Mouse (Mus musculus) testis, adult 2 months (tissue): ENCODE results near the gene Fermt1. TPM values are rescaled to one million over a fixed set of nuclear protein-coding genes. Genes with fewer than 3 reads are reported as not detected.

Source experiments
- H3K27ac ChIP-seq: fragments of 200-500 bp; 2 replicates; pipeline ENCODE4 v1.5.1; 2012; ENCODE audit warnings: low read depth, low read length; ENCODE audit not compliant: control insufficient read depth, insufficient read depth
- H3K27me3 ChIP-seq: fragments of 200-500 bp; 2 replicates; pipeline ENCODE4 v1.6.1; 2012; ENCODE audit warnings: mild to moderate bottlenecking, low read length, moderate library complexity; ENCODE audit not compliant: control insufficient read depth, insufficient read depth
- H3K36me3 ChIP-seq: fragments of 200-500 bp; 2 replicates; pipeline ENCODE4 v1.6.1; 2012; ENCODE audit warnings: mild to moderate bottlenecking, low read length; ENCODE audit not compliant: control insufficient read depth, insufficient read depth
- H3K4me1 ChIP-seq: fragments of 200-500 bp; 2 replicates; pipeline ENCODE4 v1.6.1; 2012; ENCODE audit warnings: low read length; ENCODE audit not compliant: control insufficient read depth, insufficient read depth
- H3K4me3 ChIP-seq: fragments of 200-500 bp; 2 replicates; pipeline ENCODE4 v1.5.1; 2012; ENCODE audit warnings: low read depth, mild to moderate bottlenecking, low read length, moderate library complexity, mixed read lengths; ENCODE audit not compliant: control insufficient read depth
- CTCF ChIP-seq: fragments of 200-500 bp; IDR thresholded peaks from 2 replicates; pipeline ENCODE4 v1.5.1; 2012; ENCODE audit warnings: low read depth, mild to moderate bottlenecking, inconsistent platforms, low read length, moderate library complexity; ENCODE audit not compliant: control insufficient read depth, insufficient read depth, insufficient replicate concordance
- POLR2A ChIP-seq: fragments of 200-500 bp; IDR thresholded peaks from 2 replicates; pipeline ENCODE4 v1.6.1; 2012; ENCODE audit warnings: low read depth, mild to moderate bottlenecking, inconsistent platforms, low read length, moderate library complexity; ENCODE audit not compliant: control insufficient read depth
- polyA plus RNA-seq: library from polyadenylated mRNA; depleted of rRNA; stranded (reverse); fragments of >200 nt; gene quantifications from 2 replicates; pipeline ENCODE4 v1.2.3, GENCODE M21; 2012

Fermt1 gene
- polyA plus RNA-seq, 1 experiment: not detected

GRCm38 (mm10) chr2:132952197-132952596 lies 6.5 kb upstream of the Fermt1 start:
- TF ChIP-seq POLR2A (no peak), CTCF (peak; percentile 41; the same call in 1 of the 2 replicates)
- no peaks in the 10 kb centered on the region for H3K4me1 ChIP-seq
- no peak overlapping the region for H3K4me3 ChIP-seq
- no peaks in the 10 kb centered on the region for H3K36me3 ChIP-seq
- no peak overlapping the region for H3K27ac ChIP-seq
- H3K27me3 ChIP-seq: no peaks in the 10 kb centered on the region

GRCm38 (mm10) chr2:132948174-132948573 lies 2.5 kb upstream of the Fermt1 start:
- Histone ChIP-seq H3K4me3 (no peak overlapping the region), H3K27ac (no peak overlapping the region), H3K27me3 (no peaks in the 10 kb centered on the region; the same call in 1 of the 2 replicates), H3K4me1 (peaks cover 5% of the 10 kb centered on the region; the same call in 1 of the 2 replicates), H3K36me3 (no peaks in the 10 kb centered on the region)
- TF ChIP-seq CTCF (no peak), POLR2A (no peak)

GRCm38 (mm10) chr2:132946976-132947375 lies 1.3 kb upstream of the Fermt1 start:
- no peaks in the 10 kb centered on the region; the same call in 1 of the 2 replicates for H3K27me3 ChIP-seq

GRCm38 (mm10) chr2:132944711-132945325 lies 888 bp downstream of the Fermt1 start:
- Histone ChIP-seq H3K4me3 (peak overlapping the region; percentile 19), H3K36me3 (no peaks in the 10 kb centered on the region), H3K27me3 (no peaks in the 10 kb centered on the region; the same call in 1 of the 2 replicates), H3K4me1 (peaks cover 5% of the 10 kb centered on the region; the same call in 1 of the 2 replicates), H3K27ac (no peak overlapping the region)
- no peak for TF ChIP-seq POLR2A
- TF ChIP-seq CTCF: no peak

More at GRCm38 (mm10) chr2:132946976-132947375, 1.3 kb upstream of the Fermt1 start:
- Histone ChIP-seq H3K4me1 (peaks cover 5% of the 10 kb centered on the region; the same call in 1 of the 2 replicates), H3K36me3 (no peaks in the 10 kb centered on the region), H3K4me3 (no peak overlapping the region), H3K27ac (no peak overlapping the region)
- TF ChIP-seq POLR2A (no peak), CTCF (no peak)

- H3K27me3 ChIP-seq: no peaks in the 10 kb centered on the region; the same call in 1 of the 2 replicates
- TF ChIP-seq POLR2A: no peak
- TF ChIP-seq CTCF: no peak
- H3K4me1 ChIP-seq: peaks cover 5% of the 10 kb centered on the region; the same call in 1 of the 2 replicates
- H3K4me3 ChIP-seq: no peak overlapping the region
- H3K36me3 ChIP-seq: no peaks in the 10 kb centered on the region
- no peak overlapping the region for H3K27ac ChIP-seq
Measured at GRCm38 (mm10) chr2:132943997-132944396, 1.7 kb downstream of the Fermt1 start.

GRCm38 (mm10) chr2:132943596-132943995 lies 2.1 kb downstream of the Fermt1 start:
- no peak overlapping the region for H3K27ac ChIP-seq
- no peak for TF ChIP-seq CTCF
- no peak for TF ChIP-seq POLR2A
- no peaks in the 10 kb centered on the region; the same call in 1 of the 2 replicates for H3K27me3 ChIP-seq
- peaks cover 5% of the 10 kb centered on the region; the same call in 1 of the 2 replicates for H3K4me1 ChIP-seq
- H3K36me3 ChIP-seq: no peaks in the 10 kb centered on the region
- H3K4me3 ChIP-seq: no peak overlapping the region

- no peak overlapping the region for H3K4me3 ChIP-seq
- TF ChIP-seq CTCF (no peak), POLR2A (no peak)
- H3K27ac ChIP-seq: no peak overlapping the region
- H3K27me3 ChIP-seq: no peaks in the 10 kb centered on the region; the same call in 1 of the 2 replicates
- no peaks in the 10 kb centered on the region for H3K36me3 ChIP-seq
- no peaks in the 10 kb centered on the region; the same call in 1 of the 2 replicates for H3K4me1 ChIP-seq
Measured at GRCm38 (mm10) chr2:132939056-132939455, 6.7 kb downstream of the Fermt1 start.

GRCm38 (mm10) chr2:132936176-132936575 lies 9.5 kb downstream of the Fermt1 start:
- H3K36me3 ChIP-seq: no peaks in the 10 kb centered on the region
- no peak overlapping the region for H3K4me3 ChIP-seq
- no peak for TF ChIP-seq CTCF
- no peak for TF ChIP-seq POLR2A
- no peaks in the 10 kb centered on the region for H3K27me3 ChIP-seq
- H3K4me1 ChIP-seq: no peaks in the 10 kb centered on the region
- no peak overlapping the region for H3K27ac ChIP-seq
